Mouse (Mus musculus) MEL (cell line): Measurements from ENCODE around the gene Rnaseh2c. TPM values are rescaled to one million over a fixed set of nuclear protein-coding genes. Genes with fewer than 3 reads are reported as not detected.
A peak's percentile ranks its signal among the peaks of the same experiment; 100 is the strongest.

ENCODE experiments used
- DNase-seq: peaks from one replicate; pipeline ENCODE4 v3.0.0; 2011; ENCODE audit warnings: low read depth, low spot score
- H3K27ac ChIP-seq: 2 replicates; pipeline ENCODE4 v1.5.1; 2012; ENCODE audit warnings: low read depth, mild to moderate bottlenecking, control low read depth, low read length, moderate library complexity; ENCODE audit not compliant: control insufficient read depth
- H3K27me3 ChIP-seq, 2 experiments: fragments of 150-350 bp in 1 of 2; sonication (generic) in 1 of 2; 2 replicates each; pipeline ENCODE4 v1.6.1; 2012; ENCODE audit warnings: low read length in 2 of 2, mild to moderate bottlenecking in 2 of 2, improper control_type of control experiment in 1 of 2, moderate library complexity in 1 of 2; ENCODE audit not compliant: insufficient read depth in 2 of 2, control insufficient read depth in 1 of 2
- H3K36me3 ChIP-seq, 2 experiments: 2 replicates each; pipeline ENCODE4 v1.6.1; 2012 to 2014; ENCODE audit warnings: low read length in 2 of 2, improper control_type of control experiment in 1 of 2, inconsistent platforms in 1 of 2, mild to moderate bottlenecking in 1 of 2; ENCODE audit not compliant: insufficient read depth in 2 of 2, control insufficient read depth in 1 of 2
- H3K4me1 ChIP-seq, 2 experiments: fragments of 150-350 bp in 1 of 2; sonication (generic) in 1 of 2; 2 replicates each; pipeline ENCODE4 v1.6.1; 2012; ENCODE audit warnings: low read length in 2 of 2, improper control_type of control experiment in 1 of 2, mild to moderate bottlenecking in 1 of 2; ENCODE audit not compliant: insufficient read depth in 2 of 2, control insufficient read depth in 1 of 2
- H3K4me3 ChIP-seq, 2 experiments: fragments of 150-350 bp in 1 of 2; sonication (generic) in 1 of 2; 2 replicates each; pipeline ENCODE4 v1.5.1; 2012; ENCODE audit warnings: low read depth in 2 of 2, low read length in 2 of 2, mild to moderate bottlenecking in 2 of 2, moderate library complexity in 2 of 2, control low read depth in 1 of 2, improper control_type of control experiment in 1 of 2; ENCODE audit not compliant: control insufficient read depth in 1 of 2, insufficient read depth in 1 of 2
- H3K79me2 ChIP-seq: 2 replicates; pipeline ENCODE4 v1.6.1; 2012; ENCODE audit warnings: mild to moderate bottlenecking, low read length, moderate library complexity; ENCODE audit not compliant: control insufficient read depth, poor library complexity, insufficient read depth
- H3K9ac ChIP-seq: 2 replicates; pipeline ENCODE4 v1.6.1; 2012; ENCODE audit warnings: low read depth, mild to moderate bottlenecking, control low read depth, low read length, moderate library complexity; ENCODE audit not compliant: control insufficient read depth, poor library complexity, severe bottlenecking
- H3K9me3 ChIP-seq: fragments of 150-350 bp; sonication (generic); replicated peaks from 2 replicates; pipeline ENCODE4 v1.6.1; 2012; ENCODE audit warnings: mild to moderate bottlenecking, low read length, improper control_type of control experiment, moderate library complexity; ENCODE audit not compliant: insufficient read depth
- BHLHE40 ChIP-seq: IDR thresholded peaks from 2 replicates; pipeline ENCODE4 v1.6.1; 2012; ENCODE audit warnings: low read depth, mild to moderate bottlenecking, inconsistent platforms, low read length, improper control_type of control experiment, borderline replicate concordance
- CTCF ChIP-seq, 3 experiments: IDR thresholded peaks in 2 of 3; conservative IDR thresholded peaks in 1 of 3; 2 replicates each; pipeline ENCODE4 v1.5.1; 2011 to 2012; ENCODE audit warnings: low read length in 3 of 3, low read depth in 2 of 3, mild to moderate bottlenecking in 2 of 3, improper control_type of control experiment in 1 of 3, inconsistent platforms in 1 of 3, mixed read lengths in 1 of 3, moderate library complexity in 1 of 3; ENCODE audit not compliant: control insufficient read depth in 1 of 3, insufficient read depth in 1 of 3, poor library complexity in 1 of 3, severe bottlenecking in 1 of 3
- ELF1 ChIP-seq: IDR thresholded peaks from 2 replicates; pipeline ENCODE4 v1.6.1; 2014; ENCODE audit warnings: low read depth, mild to moderate bottlenecking, inconsistent platforms, low read length, improper control_type of control experiment, moderate library complexity
- ETS1 ChIP-seq: IDR thresholded peaks from 2 replicates; pipeline ENCODE4 v1.6.1; 2012; ENCODE audit warnings: low read depth, mild to moderate bottlenecking, inconsistent platforms, low read length, improper control_type of control experiment, moderate library complexity
- GABPA ChIP-seq: IDR thresholded peaks from 2 replicates; pipeline ENCODE4 v1.6.1; 2012; ENCODE audit warnings: low read depth, mild to moderate bottlenecking, inconsistent platforms, low read length, improper control_type of control experiment, moderate library complexity
- GATA1 ChIP-seq: IDR thresholded peaks from 2 replicates; pipeline ENCODE4 v1.6.1; 2011; ENCODE audit warnings: low read depth, low read length, improper control_type of control experiment
- HCFC1 ChIP-seq: IDR thresholded peaks from 2 replicates; pipeline ENCODE4 v1.6.1; 2012; ENCODE audit warnings: low read depth, mild to moderate bottlenecking, inconsistent platforms, low read length, improper control_type of control experiment, moderate library complexity
- JUND ChIP-seq: IDR thresholded peaks from 2 replicates; pipeline ENCODE4 v1.6.1; 2011; ENCODE audit warnings: low read depth, mild to moderate bottlenecking, improper control_type of control experiment, low read length
- MAFK ChIP-seq: IDR thresholded peaks from 2 replicates; pipeline ENCODE4 v1.6.1; 2011; ENCODE audit warnings: low read depth, mild to moderate bottlenecking, low read length, improper control_type of control experiment, borderline replicate concordance
- MAX ChIP-seq: IDR thresholded peaks from 2 replicates; pipeline ENCODE4 v1.6.1; 2011; ENCODE audit warnings: low read length, improper control_type of control experiment
- MAZ ChIP-seq: IDR thresholded peaks from 2 replicates; pipeline ENCODE4 v1.6.1; 2012; ENCODE audit warnings: low read depth, mild to moderate bottlenecking, inconsistent platforms, low read length, improper control_type of control experiment
- MXI1 ChIP-seq: IDR thresholded peaks from 2 replicates; pipeline ENCODE4 v1.6.1; 2011; ENCODE audit warnings: mild to moderate bottlenecking, low read depth, low read length, improper control_type of control experiment
- MYB ChIP-seq: IDR thresholded peaks from 2 replicates; pipeline ENCODE4 v1.6.1; 2011; ENCODE audit warnings: mild to moderate bottlenecking, low read depth, low read length, improper control_type of control experiment
- NELFE ChIP-seq: IDR thresholded peaks from 2 replicates; pipeline ENCODE4 v1.6.1; 2011; ENCODE audit warnings: low read depth, low read length, improper control_type of control experiment
- NRF1 ChIP-seq: IDR thresholded peaks from 2 replicates; pipeline ENCODE4 v1.6.1; 2014; ENCODE audit warnings: low read depth, mild to moderate bottlenecking, inconsistent platforms, low read length, improper control_type of control experiment, moderate library complexity; ENCODE audit not compliant: poor library complexity, insufficient read depth, severe bottlenecking
- POLR2A ChIP-seq, 2 experiments: IDR thresholded peaks; 2 replicates each; pipeline ENCODE4 v1.6.1; 2011 to 2012; ENCODE audit warnings: low read length in 2 of 2, mild to moderate bottlenecking in 2 of 2, control low read depth in 1 of 2, improper control_type of control experiment in 1 of 2, low read depth in 1 of 2, moderate library complexity in 1 of 2; ENCODE audit not compliant: control insufficient read depth in 1 of 2, insufficient read depth in 1 of 2, poor library complexity in 1 of 2
- POLR2AphosphoS5 ChIP-seq: IDR thresholded peaks from 2 replicates; pipeline ENCODE4 v1.6.1; 2012; ENCODE audit warnings: low read depth, borderline replicate concordance, mild to moderate bottlenecking, inconsistent platforms, low read length, moderate library complexity, mixed read lengths
- RAD21 ChIP-seq: IDR thresholded peaks from 2 replicates; pipeline ENCODE4 v1.6.1; 2011; ENCODE audit warnings: mild to moderate bottlenecking, low read depth, low read length, improper control_type of control experiment
- RCOR1 ChIP-seq: IDR thresholded peaks from 2 replicates; pipeline ENCODE4 v1.6.1; 2012; ENCODE audit warnings: low read depth, mild to moderate bottlenecking, inconsistent platforms, low read length, improper control_type of control experiment
- SIN3A ChIP-seq: IDR thresholded peaks from 2 replicates; pipeline ENCODE4 v1.6.1; 2012; ENCODE audit warnings: low read length, improper control_type of control experiment, inconsistent platforms
- SMC3 ChIP-seq: IDR thresholded peaks from 2 replicates; pipeline ENCODE4 v1.6.1; 2011; ENCODE audit warnings: low read depth, low read length, improper control_type of control experiment
- TBP ChIP-seq: IDR thresholded peaks from 2 replicates; pipeline ENCODE4 v1.8.0; 2011; ENCODE audit warnings: low read depth, low read length, improper control_type of control experiment
- TCF12 ChIP-seq: IDR thresholded peaks from 2 replicates; pipeline ENCODE4 v1.6.1; 2014; ENCODE audit warnings: low read depth, mild to moderate bottlenecking, inconsistent platforms, low read length, improper control_type of control experiment, moderate library complexity
- UBTF ChIP-seq: IDR thresholded peaks from 2 replicates; pipeline ENCODE4 v1.6.1; 2012; ENCODE audit warnings: low read depth, mild to moderate bottlenecking, inconsistent platforms, low read length, improper control_type of control experiment, moderate library complexity, borderline replicate concordance; ENCODE audit not compliant: insufficient read depth
- USF1 ChIP-seq: IDR thresholded peaks from 2 replicates; pipeline ENCODE4 v1.6.1; 2014; ENCODE audit warnings: low read depth, mild to moderate bottlenecking, inconsistent platforms, low read length, improper control_type of control experiment, moderate library complexity
- USF2 ChIP-seq, 2 experiments: IDR thresholded peaks; 2 replicates each; pipeline ENCODE4 v1.6.1; 2011 to 2012; ENCODE audit warnings: improper control_type of control experiment in 2 of 2, low read length in 2 of 2, borderline replicate concordance in 1 of 2, inconsistent platforms in 1 of 2, low read depth in 1 of 2, mild to moderate bottlenecking in 1 of 2; ENCODE audit not compliant: insufficient read depth in 1 of 2
- ZMIZ1 ChIP-seq: IDR thresholded peaks from 2 replicates; pipeline ENCODE4 v1.6.1; 2012; ENCODE audit warnings: low read depth, mild to moderate bottlenecking, inconsistent platforms, low read length, improper control_type of control experiment, moderate library complexity
- ZNF384 ChIP-seq: IDR thresholded peaks from 2 replicates; pipeline ENCODE4 v1.6.1; 2012; ENCODE audit warnings: low read depth, mild to moderate bottlenecking, inconsistent platforms, low read length, improper control_type of control experiment
- polyA plus RNA-seq, 2 experiments: library from polyadenylated mRNA; stranded (reverse) in 1 of 2; unstranded in 1 of 2; fragments of >175 nt in 1 of 2; fragments of >200 nt in 1 of 2; gene quantifications; 2 replicates each; pipeline versions ENCODE4 v1.2.1 to v1.2.4; 2012; ENCODE audit warnings: low replicate concordance in 2 of 2, low read depth in 1 of 2; ENCODE audit not compliant: insufficient read length in 2 of 2, insufficient read depth in 1 of 2, missing spikeins in 1 of 2
- total RNA-seq: library from RNA; depleted of rRNA; stranded (reverse); fragments of 300-350 nt; gene quantifications from 2 replicates; pipeline ENCODE4 v1.2.3, GENCODE M21; 2012

Gene Rnaseh2c
- total and polyA plus RNA-seq, 3 experiments, result 109 to 165 TPM; not detected in 1

GRCm38 (mm10) chr19:5567534-5568469 is 33.9 kb upstream of the Rnaseh2c start, which contains the start of gene Ap5b1:
Gene Ap5b1, plus strand, starts transcription at chr19:5568025.
- peak within 1 kb of the TSS; percentile 98 for H3K27ac ChIP-seq
- peaks cover 13% of the 10 kb centered on the region for H3K79me2 ChIP-seq
- H3K9ac ChIP-seq, result peak within 1 kb of the TSS; percentile 98
- H3K4me3 ChIP-seq, result peak within 1 kb of the TSS; percentile 84 to 95
- H3K4me1 ChIP-seq, result peaks cover 0 to 8% of the 10 kb centered on the region in 2 experiments; a peak in 2 of 4 replicates
- no peaks in the 10 kb centered on the region for H3K27me3 ChIP-seq
- DNase-seq, result peak; percentile 93
- TF ChIP-seq NELFE, result peak; percentile 82
- TF ChIP-seq RAD21, result peak; percentile 48
- TF ChIP-seq JUND, result no peak
- TF ChIP-seq MAX, result 0 out of 2 replicates have a peak, but pooled peaks have one; percentile 6
- TF ChIP-seq MYB, result no peak
- TF ChIP-seq ETS1, result peak; percentile 41; the same call in 1 of the 2 replicates
- 0 out of 2 replicates have a peak, but pooled peaks have one; percentile 19 for TF ChIP-seq TBP
- no peak for TF ChIP-seq MAFK
- TF ChIP-seq ZNF384, result no peak
- TF ChIP-seq POLR2AphosphoS5, result no peak
- peak; percentile 68 for TF ChIP-seq SMC3
- no peak for TF ChIP-seq USF2 (IDR thresholded peaks at IDR 0.05; ENCODE audit: borderline replicate concordance in 1 of 2, insufficient read depth in 1 of 2, low read depth in 1 of 2, low read length in 2 of 2)
- no peak; the same call in 1 of the 2 replicates for TF ChIP-seq MXI1
- peak; percentile 54 to 97 (median 88) for TF ChIP-seq CTCF (IDR thresholded peaks at IDR 0.05 in 2 of 3, conservative IDR thresholded peaks at IDR 0.05 in 1 of 3; ENCODE audit: control insufficient read depth in 1 of 3, insufficient read depth in 1 of 3, low read depth in 2 of 3, low read length in 3 of 3, poor library complexity in 1 of 3, severe bottlenecking in 1 of 3)
- peak; percentile 74; the same call in 1 of the 2 replicates for TF ChIP-seq UBTF
- TF ChIP-seq GABPA, result no peak
- no peak for TF ChIP-seq GATA1
- TF ChIP-seq SIN3A, result peak; percentile 76
- TF ChIP-seq TCF12, result peak; percentile 51; the same call in 1 of the 2 replicates
- no peak for TF ChIP-seq USF1
- TF ChIP-seq ELF1, result peak; percentile 66
- peak in 1 of 2 experiments; percentile 72; a peak in 2 of 4 replicates for TF ChIP-seq POLR2A (IDR thresholded peaks at IDR 0.05; ENCODE audit: control insufficient read depth in 1 of 2, insufficient read depth in 1 of 2, low read depth in 1 of 2, low read length in 2 of 2, poor library complexity in 1 of 2)
- TF ChIP-seq MAZ, result peak; percentile 60; the same call in 1 of the 2 replicates
- peak; percentile 51; the same call in 1 of the 2 replicates for TF ChIP-seq HCFC1
- no peak for TF ChIP-seq RCOR1
- TF ChIP-seq ZMIZ1, result peak; percentile 55
- peak; percentile 34; the same call in 1 of the 2 replicates for TF ChIP-seq NRF1
- no peak for TF ChIP-seq BHLHE40
- H3K9me3 ChIP-seq, result no peaks in the 10 kb centered on the region
- peaks cover 0 to 2% of the 10 kb centered on the region in 2 experiments; a peak in 3 of 4 replicates for H3K36me3 ChIP-seq
